Mouse (Mus musculus) kidney, adult 2 months (tissue): ENCODE measurements around the gene Lrrc4. TPM values are rescaled to one million over a fixed set of nuclear protein-coding genes. Genes with fewer than 3 reads are reported as not detected.

Source experiments
- DNase-seq: peaks from one replicate; pipeline ENCODE4 v3.0.0; 2021
- H3K27ac ChIP-seq: fragments of 200-500 bp; 2 replicates; pipeline ENCODE4 v1.5.1; 2012; ENCODE audit warnings: low read depth, low read length, control low read depth, inconsistent platforms; ENCODE audit not compliant: insufficient read depth
- H3K27me3 ChIP-seq: fragments of 200-500 bp; replicated peaks from 2 replicates; pipeline ENCODE4 v1.6.1; 2012; ENCODE audit warnings: mild to moderate bottlenecking, moderate library complexity, low read length, inconsistent platforms; ENCODE audit not compliant: control insufficient read depth, insufficient read depth
- H3K36me3 ChIP-seq: fragments of 200-500 bp; 2 replicates; pipeline ENCODE4 v1.6.1; 2012; ENCODE audit warnings: mild to moderate bottlenecking, moderate library complexity, low read length, inconsistent platforms; ENCODE audit not compliant: control insufficient read depth, insufficient read depth
- H3K4me1 ChIP-seq: fragments of 200-500 bp; 2 replicates; pipeline ENCODE4 v1.6.1; 2011; ENCODE audit warnings: low read length; ENCODE audit not compliant: control insufficient read depth, insufficient read depth
- H3K4me3 ChIP-seq: fragments of 200-500 bp; 2 replicates; pipeline ENCODE4 v1.5.1; 2011; ENCODE audit warnings: mild to moderate bottlenecking, low read depth, low read length, control low read depth; ENCODE audit not compliant: insufficient read depth
- CTCF ChIP-seq: fragments of 200-500 bp; conservative IDR thresholded peaks from 2 replicates; pipeline ENCODE4 v1.5.1; 2011; ENCODE audit warnings: low read depth, mild to moderate bottlenecking, control low read depth, low read length, moderate library complexity, mixed read lengths; ENCODE audit not compliant: insufficient read depth, insufficient read length
- POLR2A ChIP-seq: fragments of 200-500 bp; IDR thresholded peaks from one replicate; pipeline ENCODE4 v1.6.1; 2011; ENCODE audit warnings: low read depth, low read length, control low read depth
- WGBS: fragments of 180-500 bp; shearing (Covaris S2); methylation state at CpG from one replicate; pipeline ENCODE4 v1.1.7; 2018; 5-methylcytosine and 5-hydroxymethylcytosine counted together
- polyA plus RNA-seq: library from polyadenylated mRNA; depleted of rRNA; stranded (reverse); fragments of >200 nt; gene quantifications from 2 replicates; pipeline ENCODE4 v1.2.3, GENCODE M21; 2012

Gene Lrrc4
- polyA plus RNA-seq, 1 experiment: 0.56 TPM

GRCm38 (mm10) chr6:28823375-28823774, 8.2 kb downstream of the Lrrc4 start:
- WGBS: 90% methylated on average over 3 of the region's 3 CpGs
- Histone ChIP-seq H3K4me1 (no peaks in the 10 kb centered on the region), H3K27ac (no peak overlapping the region), H3K27me3 (no peaks in the 10 kb centered on the region), H3K4me3 (no peak overlapping the region), H3K36me3 (no peaks in the 10 kb centered on the region)
- no peak for TF ChIP-seq POLR2A
- TF ChIP-seq CTCF: no peak
- no peak for DNase-seq

GRCm38 (mm10) chr6:28822296-28822695, 9.3 kb downstream of the Lrrc4 start:
- H3K27ac ChIP-seq: no peak overlapping the region
- TF ChIP-seq POLR2A (no peak), CTCF (no peak)
- DNase-seq: no peak
- H3K27me3 ChIP-seq: no peaks in the 10 kb centered on the region
- no peaks in the 10 kb centered on the region for H3K36me3 ChIP-seq
- no peak overlapping the region for H3K4me3 ChIP-seq
- no peaks in the 10 kb centered on the region for H3K4me1 ChIP-seq
- WGBS: 69% methylated on average over 3 of the region's 3 CpGs

- Histone ChIP-seq H3K27me3 (no peaks in the 10 kb centered on the region), H3K4me1 (no peaks in the 10 kb centered on the region), H3K4me3 (no peak overlapping the region), H3K36me3 (no peaks in the 10 kb centered on the region), H3K27ac (no peak overlapping the region)
- WGBS: 88% methylated on average over 13 of the region's 13 CpGs
- DNase-seq: no peak
- TF ChIP-seq CTCF (no peak), POLR2A (no peak)
Measured at GRCm38 (mm10) chr6:28819509-28820358, 11.8 kb downstream of the Lrrc4 start.

DNA sequence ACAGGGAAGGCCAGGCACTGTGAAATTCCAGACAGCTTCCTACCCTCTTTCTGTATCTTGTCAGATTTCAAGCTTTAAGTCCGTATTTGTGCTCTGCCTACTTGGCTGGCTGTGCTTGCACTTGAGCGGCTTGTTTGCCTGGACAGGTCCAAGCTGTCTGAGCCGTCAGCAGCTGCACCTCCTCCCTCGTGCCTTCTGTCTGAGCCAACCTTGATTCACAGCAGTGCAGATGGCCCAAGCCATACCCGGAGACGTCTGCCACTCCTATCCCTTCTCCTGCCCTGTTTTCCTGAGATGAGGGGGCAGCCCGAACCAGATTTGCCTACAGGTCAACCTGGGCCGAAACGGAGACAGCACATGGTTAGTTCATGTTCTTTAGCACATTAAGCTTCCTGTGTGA, 14.5 kb downstream of the Lrrc4 start:
- no peaks in the 10 kb centered on the region for H3K4me1 ChIP-seq
- WGBS: 71% methylated on average over 9 of the region's 9 CpGs
- H3K36me3 ChIP-seq: no peaks in the 10 kb centered on the region
- TF ChIP-seq POLR2A (no peak), CTCF (no peak)
- H3K27me3 ChIP-seq: no peaks in the 10 kb centered on the region
- H3K27ac ChIP-seq: no peak overlapping the region
- H3K4me3 ChIP-seq: no peak overlapping the region
- no peak for DNase-seq

DNA sequence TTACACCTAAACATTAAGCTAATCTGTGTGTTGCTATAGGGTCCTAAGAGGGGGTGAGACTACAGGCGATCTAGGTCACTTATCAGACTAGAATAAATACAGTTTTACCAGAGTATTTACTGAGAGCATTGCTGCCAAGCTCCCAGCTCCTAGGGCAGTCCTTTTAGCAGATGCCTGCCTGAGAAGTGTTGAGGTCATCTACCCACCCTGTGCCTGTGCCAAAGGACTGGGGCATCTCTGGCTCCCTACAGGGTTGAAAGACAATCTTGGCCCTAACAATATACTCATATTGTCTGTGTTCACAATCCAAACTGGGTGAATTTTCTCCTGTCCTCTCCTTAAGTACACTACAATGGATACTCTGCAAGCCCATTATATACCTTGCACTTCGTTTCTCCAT, 16.7 kb downstream of the Lrrc4 start:
- no peak for DNase-seq

GRCm38 (mm10) chr6:28813057-28813456, 18.5 kb downstream of the Lrrc4 start:
- no peaks in the 10 kb centered on the region for H3K27me3 ChIP-seq
- DNase-seq: no peak
- no peak overlapping the region for H3K4me3 ChIP-seq
- no peaks in the 10 kb centered on the region for H3K4me1 ChIP-seq
- H3K27ac ChIP-seq: no peak overlapping the region
- TF ChIP-seq POLR2A (no peak), CTCF (no peak)
- WGBS: 93% methylated on average over 9 of the region's 9 CpGs
- H3K36me3 ChIP-seq: no peaks in the 10 kb centered on the region

More for the DNA sequence above, 16.7 kb downstream of the Lrrc4 start:
- whole genome bisulfite sequencing: 91% methylated on average over 2 of the region's 2 CpGs
- no peak for TF ChIP-seq POLR2A
- TF ChIP-seq CTCF: no peak
- H3K27ac ChIP-seq: no peak overlapping the region
- no peaks in the 10 kb centered on the region for H3K27me3 ChIP-seq
- H3K4me1 ChIP-seq: no peaks in the 10 kb centered on the region
- no peaks in the 10 kb centered on the region for H3K36me3 ChIP-seq
- no peak overlapping the region for H3K4me3 ChIP-seq

DNA sequence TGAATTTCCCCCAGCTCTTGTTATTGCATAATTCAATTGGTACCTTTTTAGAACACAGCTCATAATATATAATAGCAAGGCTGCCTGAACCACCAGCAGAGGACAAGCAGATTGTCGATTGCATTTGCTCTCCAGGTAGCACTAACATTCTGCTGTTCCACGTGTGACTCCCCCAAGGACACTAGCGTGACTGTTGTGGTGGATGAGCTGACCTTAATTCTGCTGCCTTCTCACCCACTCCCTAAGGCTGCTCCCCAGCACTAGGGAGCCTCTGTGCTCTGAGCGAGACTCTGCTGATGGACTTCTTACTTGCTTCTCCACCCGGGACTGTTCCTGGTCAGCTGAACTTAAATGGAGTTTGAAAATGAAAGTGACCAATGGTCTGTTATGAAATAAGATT, 26.8 kb downstream of the Lrrc4 start:
- Histone ChIP-seq H3K36me3 (no peaks in the 10 kb centered on the region), H3K4me1 (no peaks in the 10 kb centered on the region), H3K4me3 (no peak overlapping the region), H3K27ac (no peak overlapping the region), H3K27me3 (no peaks in the 10 kb centered on the region)
- 88% methylated on average over 5 of the region's 5 CpGs for WGBS
- DNase-seq: no peak
- TF ChIP-seq POLR2A (no peak), CTCF (no peak)
